Mouse (Mus musculus): Measurements from ENCODE around the gene Nudt15. TPM values are rescaled to one million over a fixed set of nuclear protein-coding genes. Genes with fewer than 3 reads are reported as not detected.
"Not testable (repeated sequence)": the region's sequence is repeated elsewhere in the genome, so short reads cannot be mapped to it uniquely, and the experiment has no call there.

Gene Nudt15
- polyA plus RNA-seq, 1 experiment from 2014 or later, result 1.8 TPM

DNA sequence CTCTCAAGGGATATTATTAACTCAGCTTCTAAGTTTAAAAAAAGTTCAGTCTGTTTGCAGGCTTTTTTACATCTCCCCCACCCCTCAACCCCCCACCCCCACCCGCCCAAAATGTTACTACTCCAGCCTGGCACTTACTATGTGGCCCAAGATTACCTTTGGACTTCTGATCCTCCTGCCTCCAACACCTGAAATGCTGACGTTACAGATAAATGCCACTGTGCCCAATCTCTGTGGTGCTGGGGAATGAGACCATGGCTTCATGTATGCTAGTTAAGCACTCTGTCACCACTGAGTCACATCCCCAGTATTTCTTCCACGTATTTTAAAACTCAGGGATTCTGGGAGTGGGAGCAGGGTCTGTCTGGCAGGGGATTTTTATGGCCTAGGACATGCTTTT is 2.2 kb upstream of the Nudt15 start:
- H3K27me3 ChIP-seq, result peaks cover 6% of the 10 kb centered on the region
- DNase-seq (ENCODE audit: low read depth, low spot score) (no peak), ATAC-seq (no peak)
- no peak for TF ChIP-seq CTCF (IDR thresholded peaks at IDR 0.05)
- in situ Hi-C loops (cut with MboI; ENCODE audit: low pct_unique_long_range_greater_than_20kb), result no loop called here
- CTCF ChIA-PET, result interaction anchor here (2.5 kb wide), 1 partner anchor 26 kb away, joined by 9 read pairs; the partner anchor contains the start of gene Sucla2
- POLR2A ChIA-PET, result no interaction called here

DNA sequence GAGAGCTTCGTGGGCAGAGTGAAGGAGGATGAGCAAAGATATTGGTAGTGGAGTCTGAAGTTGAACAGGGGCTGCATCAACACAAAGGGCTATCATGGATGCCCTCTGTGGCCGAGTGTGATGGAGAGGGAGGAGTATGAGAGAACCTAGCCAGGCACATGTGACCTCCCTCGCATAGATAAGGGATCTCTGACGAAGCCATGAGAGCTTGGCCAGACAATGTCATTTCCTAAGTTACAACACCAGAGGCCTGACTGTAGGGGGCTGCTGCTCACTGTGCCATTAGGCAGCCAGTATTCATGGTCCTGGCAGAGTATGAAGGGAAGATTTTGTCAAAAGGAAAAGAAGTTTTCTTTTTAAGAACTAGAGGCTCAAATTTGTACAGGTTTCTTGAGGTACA is 1.0 kb downstream of the Nudt15 start:
- in situ Hi-C loops (cut with MboI; ENCODE audit: low pct_unique_long_range_greater_than_20kb), result no loop called here
- ATAC-seq (no peak), DNase-seq (ENCODE audit: low read depth, low spot score) (no peak)
- H3K27me3 ChIP-seq, result peaks cover 6% of the 10 kb centered on the region
- ChIA-PET POLR2A (no interaction called here), CTCF (no interaction called here)
- no peak for TF ChIP-seq CTCF (IDR thresholded peaks at IDR 0.05)

DNA sequence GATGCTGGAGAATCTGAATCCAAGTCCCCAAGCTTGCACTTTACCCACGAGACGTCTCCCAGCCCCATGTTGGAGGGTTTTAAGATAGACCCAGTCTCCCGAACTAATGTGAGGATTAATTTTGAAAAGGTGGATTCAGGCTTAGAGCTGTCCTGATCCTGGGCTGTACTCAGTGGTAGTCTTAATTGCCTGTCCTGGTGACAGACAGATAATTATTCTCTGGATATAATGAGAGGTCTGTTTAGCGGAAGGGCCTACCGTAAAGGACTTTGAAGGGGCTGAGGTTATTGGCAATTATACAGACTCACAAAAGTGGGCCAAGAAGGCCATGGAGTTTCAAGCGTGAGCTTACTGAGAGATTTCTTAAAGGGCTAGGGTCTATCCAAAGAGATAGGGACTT is 4.3 kb downstream of the Nudt15 start:
- TF ChIP-seq CTCF (IDR thresholded peaks at IDR 0.05), result no peak
- H3K27me3 ChIP-seq, result peaks cover 7% of the 10 kb centered on the region
- ChIA-PET CTCF (no interaction called here), POLR2A (no interaction called here)
- in situ Hi-C loops (cut with MboI; ENCODE audit: low pct_unique_long_range_greater_than_20kb), result no loop called here
- no peak for ATAC-seq
- DNase-seq (ENCODE audit: low read depth, low spot score), result no peak

DNA sequence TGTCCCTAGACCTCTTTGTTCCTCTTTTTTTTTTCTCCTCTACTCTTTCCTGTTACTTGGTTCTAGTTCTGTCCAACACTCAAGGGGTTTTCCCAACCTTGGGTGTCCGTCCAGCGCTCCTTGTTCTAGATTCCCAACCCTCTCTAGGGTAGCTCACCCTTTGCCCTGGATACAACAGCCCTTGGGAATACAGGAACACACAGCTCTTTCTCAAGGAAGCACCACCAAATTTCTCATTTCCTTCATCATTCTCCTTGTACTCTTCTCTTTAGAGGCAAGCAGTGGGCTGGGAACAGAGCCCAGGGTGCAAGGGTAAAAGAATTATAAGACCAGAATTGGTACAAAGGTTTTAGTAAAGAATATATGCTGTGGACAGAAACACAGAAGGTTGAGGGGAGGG is 12.4 kb downstream of the Nudt15 start:
- H3K27me3 ChIP-seq, result peaks cover 45% of the 10 kb centered on the region
- no peak for ATAC-seq
- ChIA-PET POLR2A (no interaction called here), CTCF (interaction anchor here (1.4 kb wide), 1 partner anchor 10 kb away, joined by 4 read pairs; the partner anchor contains the start of gene Sucla2)
- no peak for DNase-seq (ENCODE audit: low read depth, low spot score)
- TF ChIP-seq CTCF (IDR thresholded peaks at IDR 0.05), result no peak
- in situ Hi-C loops (cut with MboI; ENCODE audit: low pct_unique_long_range_greater_than_20kb), result no loop called here

DNA sequence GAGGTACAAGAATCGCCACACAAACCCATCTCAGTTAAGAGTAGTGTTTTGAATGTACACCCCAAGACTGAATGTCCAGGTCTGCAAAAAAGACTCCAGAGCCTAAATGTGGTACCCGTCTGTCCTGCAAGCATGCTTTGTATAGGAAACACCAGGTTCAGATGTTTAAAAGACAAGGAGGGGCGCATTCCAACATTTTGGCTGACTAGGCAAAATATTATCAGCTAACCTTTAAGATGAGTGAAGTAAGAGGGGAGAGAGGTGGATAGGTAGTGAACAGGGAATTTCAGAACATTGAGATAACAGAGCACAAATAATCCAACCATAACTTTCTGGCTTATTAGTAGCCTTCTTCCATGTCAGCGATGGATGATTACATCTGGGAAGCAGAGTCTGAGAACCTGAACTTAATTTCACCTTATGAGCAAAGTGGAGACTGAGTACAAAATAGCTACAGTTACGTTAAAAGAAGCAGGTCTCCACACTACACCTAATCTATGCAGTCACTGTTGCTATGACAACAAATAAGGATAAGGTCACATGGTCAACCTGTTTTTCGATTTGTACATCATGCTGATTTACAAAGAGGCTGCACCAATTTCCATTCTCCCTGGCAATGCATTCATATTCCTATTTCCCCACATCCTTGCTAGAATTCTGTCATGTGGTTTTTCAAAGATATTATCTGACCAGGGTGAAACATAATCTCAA is 14.1 kb downstream of the Nudt15 start:
- ChIA-PET POLR2A (no interaction called here), CTCF (no interaction called here)
- in situ Hi-C loops (cut with MboI; ENCODE audit: low pct_unique_long_range_greater_than_20kb), result no loop called here
- H3K27me3 ChIP-seq, result peaks cover 45% of the 10 kb centered on the region
- ATAC-seq, result no peak
- no peak for TF ChIP-seq CTCF (IDR thresholded peaks at IDR 0.05)
- no peak for DNase-seq (ENCODE audit: low read depth, low spot score)

DNA sequence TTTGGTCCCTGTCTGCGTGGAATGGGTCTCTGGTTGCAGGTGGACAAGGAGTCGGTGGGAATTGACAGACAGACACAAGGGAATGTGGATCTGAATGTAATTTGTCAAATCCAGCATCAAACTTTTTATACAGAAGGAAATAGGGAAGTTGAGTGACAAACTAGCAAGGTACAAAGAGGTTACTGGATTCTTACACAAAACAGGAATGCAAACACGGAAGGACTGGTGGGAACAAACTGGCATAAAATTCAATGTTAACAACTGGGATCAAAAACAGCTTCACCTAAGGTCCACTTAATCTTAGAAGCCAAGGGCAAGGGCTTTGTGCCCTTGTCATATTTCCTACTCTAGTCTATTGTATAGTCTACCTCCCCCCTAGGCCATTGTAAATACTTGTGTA is 19.4 kb downstream of the Nudt15 start:
- CTCF ChIA-PET; ATAC-seq; DNase-seq (ENCODE audit: low read depth, low spot score); POLR2A ChIA-PET; in situ Hi-C loops (cut with MboI; ENCODE audit: low pct_unique_long_range_greater_than_20kb): not testable (repeated sequence)
- H3K27me3 ChIP-seq, result peaks cover 16% of the 10 kb centered on the region

DNA sequence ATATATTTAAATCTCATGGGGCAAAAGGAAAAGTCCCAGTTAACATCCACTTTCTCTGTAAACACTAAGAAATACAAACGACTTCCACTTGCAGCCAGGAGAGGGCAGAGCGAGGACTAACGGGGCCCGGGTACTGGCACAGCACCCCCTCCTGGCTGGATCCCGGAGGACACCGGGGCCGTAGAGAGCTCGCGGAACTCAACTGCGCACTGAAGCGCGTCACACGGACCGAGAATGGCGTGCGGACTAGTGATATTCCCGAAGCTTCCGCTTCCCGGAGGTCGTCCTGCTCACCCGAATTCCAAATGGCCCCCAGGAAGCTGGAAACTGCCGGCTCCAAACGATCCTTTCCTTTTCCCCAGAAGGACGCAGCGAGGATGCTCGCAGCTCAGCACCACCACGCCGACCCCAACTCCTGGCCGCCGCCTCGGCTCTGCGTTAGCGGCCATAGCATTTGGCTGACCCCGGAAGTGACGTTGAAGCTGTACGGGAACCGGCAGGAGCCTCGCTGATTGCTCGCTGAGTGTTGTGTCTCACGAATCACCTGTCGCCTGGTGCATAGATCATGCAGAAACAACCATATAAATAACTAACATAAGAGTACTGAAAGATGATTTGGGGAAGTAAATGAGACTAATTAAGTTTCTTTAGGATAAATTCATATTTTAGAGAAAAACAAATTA is 23.1 kb downstream of the Nudt15 start, which contains the start of gene Sucla2:
Gene Sucla2 (plus strand): TSS at position 554 of the 683 bp plus-strand sequence.
- in situ Hi-C loops (cut with MboI; ENCODE audit: low pct_unique_long_range_greater_than_20kb), result no loop called here
- ATAC-seq (peak; percentile 99), DNase-seq (ENCODE audit: low read depth, low spot score) (peak; percentile 73)
- CTCF ChIA-PET, result interaction anchor here (0.8 to 1.8 kb wide), 12 partner anchors 9 to 416 kb away, joined by 3 to 18 read pairs (median 4); partner anchors contain the start of genes Med4 and Nudt15
- no peaks in the 10 kb centered on the region for H3K27me3 ChIP-seq
- POLR2A ChIA-PET, result no interaction called here
- TF ChIP-seq CTCF (IDR thresholded peaks at IDR 0.05), result peak; percentile 100

DNA sequence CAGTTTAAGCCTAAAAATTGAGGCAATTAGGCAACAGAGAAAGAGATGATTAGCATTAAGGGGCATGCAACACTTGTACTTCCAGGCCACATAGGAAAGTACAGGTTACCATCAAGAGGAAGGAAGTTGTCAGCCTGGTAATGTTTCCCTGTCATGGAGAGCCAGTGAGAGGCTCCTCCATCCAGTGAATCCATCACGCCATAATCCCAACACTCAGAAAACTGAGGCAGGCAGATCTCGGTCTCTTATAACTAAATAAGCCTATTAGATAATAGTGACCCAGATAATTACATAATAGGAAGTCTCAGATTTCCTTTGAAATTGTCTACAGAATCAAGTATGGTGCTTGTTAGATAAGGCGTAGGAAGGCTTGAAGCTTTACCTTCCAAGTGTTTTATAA is 23.9 kb downstream of the Nudt15 start:
- in situ Hi-C loops (cut with MboI; ENCODE audit: low pct_unique_long_range_greater_than_20kb), result no loop called here
- DNase-seq (ENCODE audit: low read depth, low spot score), result no peak

DNA sequence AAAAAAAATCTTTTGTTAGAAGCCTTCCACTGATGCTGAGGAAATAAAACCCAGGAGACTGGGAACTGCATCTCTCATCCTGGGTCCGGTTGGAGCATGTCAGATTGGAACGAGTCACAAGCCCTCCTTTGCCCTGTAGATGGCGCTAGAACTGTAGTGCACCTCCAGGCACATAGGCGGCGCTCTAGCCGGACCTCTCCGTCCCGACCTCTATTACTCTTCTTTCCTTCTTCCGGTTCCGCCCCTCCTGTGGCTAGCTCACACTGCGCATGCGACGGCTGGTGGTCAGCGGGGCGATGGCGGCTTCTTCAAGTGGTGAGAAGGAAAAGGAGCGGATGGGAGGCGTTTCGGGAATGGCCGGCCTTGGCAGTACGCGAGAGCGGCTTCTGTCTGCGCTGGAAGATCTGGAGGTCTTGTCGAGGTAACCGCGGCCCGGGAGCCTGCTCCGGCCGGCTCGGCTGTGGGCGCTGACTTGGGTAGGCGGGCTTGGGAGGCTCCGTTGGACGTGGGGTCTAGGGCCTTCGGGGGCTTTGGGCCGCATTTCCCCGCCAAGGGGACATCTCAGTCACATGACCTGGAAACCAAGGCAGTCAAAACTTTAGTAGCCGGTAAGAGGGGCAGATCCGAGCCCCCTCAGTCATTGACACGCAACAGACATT is 38.1 kb downstream of the Nudt15 start, which contains the start of gene Med4:
Gene Med4 (plus strand): TSS at position 261 of the 659 bp plus-strand sequence.
- DNase-seq (ENCODE audit: low read depth, low spot score) (peak; percentile 76), ATAC-seq (peak; percentile 81)
- H3K27me3 ChIP-seq, result no peaks in the 10 kb centered on the region
- ChIA-PET POLR2A (no interaction called here), CTCF (interaction anchor here (0.6 to 1.3 kb wide), 6 partner anchors 10 to 127 kb away, joined by 3 read pairs; partner anchors contain the start of gene Sucla2)
- in situ Hi-C loops (cut with MboI; ENCODE audit: low pct_unique_long_range_greater_than_20kb), result no loop called here
- peak; percentile 100 for TF ChIP-seq CTCF (IDR thresholded peaks at IDR 0.05)

More for the DNA sequence above, 23.9 kb downstream of the Nudt15 start:
- TF ChIP-seq CTCF (IDR thresholded peaks at IDR 0.05), result no peak
- no peak for ATAC-seq
- POLR2A ChIA-PET, result no interaction called here
- CTCF ChIA-PET, result interaction anchor here (0.8 to 1.8 kb wide), 7 partner anchors 9 to 415 kb away, joined by 3 to 18 read pairs (median 4); partner anchors contain the start of genes Med4 and Nudt15
- no peaks in the 10 kb centered on the region for H3K27me3 ChIP-seq

DNA sequence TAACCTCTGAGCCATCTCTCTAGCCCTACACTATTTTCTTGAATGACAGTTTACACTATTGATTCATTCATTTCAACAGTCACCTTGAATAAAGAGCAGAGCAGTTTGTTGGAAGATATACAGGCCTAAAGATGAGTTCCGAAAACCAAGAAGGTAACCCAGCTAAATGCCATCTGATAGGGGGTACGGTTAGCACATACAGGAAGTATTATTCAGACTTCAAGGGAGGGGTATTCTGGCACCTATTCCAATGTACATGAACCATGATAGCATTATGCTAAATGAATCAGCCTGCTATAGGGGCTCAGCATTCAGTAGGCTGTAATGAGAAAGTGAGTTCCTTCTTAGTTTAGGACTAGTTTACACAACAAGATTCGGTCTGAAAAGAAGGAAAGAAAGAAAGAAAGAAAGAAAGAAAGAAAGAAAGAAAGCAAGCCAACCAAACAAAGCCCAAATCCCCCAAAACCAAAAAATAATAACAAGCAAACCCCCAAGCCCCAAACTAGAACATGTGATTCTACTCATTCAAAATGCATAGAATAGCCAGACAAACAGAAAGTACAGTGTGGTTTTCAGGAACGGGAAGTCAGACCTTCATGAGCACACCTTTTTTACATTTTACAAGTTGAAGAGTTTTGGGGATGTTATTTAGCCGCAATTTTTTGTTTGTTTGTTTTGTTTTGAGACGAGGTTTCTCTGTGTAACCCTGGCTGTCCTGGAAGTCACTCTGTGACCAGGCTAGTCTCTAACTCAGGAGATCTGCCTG is 39.2 kb downstream of the Nudt15 start:
- no peak for ATAC-seq
- in situ Hi-C loops (cut with MboI; ENCODE audit: low pct_unique_long_range_greater_than_20kb), result no loop called here
- ChIA-PET CTCF (interaction anchor here (1.3 kb wide), 1 partner anchor 9 kb away, joined by 3 read pairs; no protein-coding TSS in a partner anchor), POLR2A (no interaction called here)
- no peak for DNase-seq (ENCODE audit: low read depth, low spot score)
- no peaks in the 10 kb centered on the region for H3K27me3 ChIP-seq
- no peak for TF ChIP-seq CTCF (IDR thresholded peaks at IDR 0.05)

Data from Patski (cell line).